In genomic region chr17:46629685-46630441, GRCm38 (mm10) we compare ENCODE assay signal across 8 mouse cellular contexts. TPM values are rescaled to one million over a fixed set of nuclear protein-coding genes. Genes with fewer than 3 reads are reported as not detected.
DNase-seq lines count a peak whose midpoint lies in the region; ATAC-seq and TF ChIP-seq lines count a peak whose summit lies in the region.

No protein-coding gene starts in this region.

- H3K4me1 ChIP-seq in heart, postnatal 0 days (ENCODE audit: control insufficient read depth, insufficient read depth) = peaks cover 20% of the 10 kb centered on the region
- H3K4me1 ChIP-seq in thymus, adult 2 months (replicated peaks; ENCODE audit: control insufficient read depth, insufficient read depth, low read length) = peaks cover 19% of the 10 kb centered on the region

- no peaks in the 10 kb centered on the region for H3K27me3 ChIP-seq in heart, postnatal 0 days (ENCODE audit: control insufficient read depth, insufficient read depth, low read length)
- 0 out of 2 replicates have a peak, but pooled peaks cover 2% of the 10 kb centered on the region for H3K27me3 ChIP-seq in thymus, adult 2 months (ENCODE audit: control insufficient read depth, insufficient read depth, low read length)

- peak overlapping the region; percentile 81 for H3K4me3 ChIP-seq in heart, postnatal 0 days (ENCODE audit: low read depth, low read length)
- H3K4me3 ChIP-seq in thymus, adult 2 months (ENCODE audit: control insufficient read depth, insufficient read depth, low read length) = peak overlapping the region; percentile 95

- WGBS in heart, postnatal 0 days = 17% methylated on average over 12 of the region's 12 CpGs
- WGBS in thymus, adult 2 months = 26% methylated on average over 12 of the region's 12 CpGs

- H3K9me3 ChIP-seq in heart, postnatal 0 days (replicated peaks; ENCODE audit: control insufficient read depth, low read length) = no peaks in the 10 kb centered on the region

- peak overlapping the region; percentile 76 for H3K4me2 ChIP-seq in heart, postnatal 0 days (ENCODE audit: low read depth, low read length)

- peak overlapping the region; percentile 78 for H3K27ac ChIP-seq in heart, postnatal 0 days (ENCODE audit: low read depth)
- no peak overlapping the region for H3K27ac ChIP-seq in thymus, adult 2 months (ENCODE audit: control insufficient read depth, insufficient read depth, low read length)

- peaks cover 25% of the 10 kb centered on the region for H3K36me3 ChIP-seq in heart, postnatal 0 days (replicated peaks; ENCODE audit: control insufficient read depth, insufficient read depth, low read length)
- no peaks in the 10 kb centered on the region for H3K36me3 ChIP-seq in thymus, adult 2 months (ENCODE audit: control insufficient read depth, insufficient read depth, low read length)

- TF ChIP-seq POLR2A in thymus, adult 2 months (IDR thresholded peaks at IDR 0.05; ENCODE audit: control insufficient read depth, extremely low read depth, insufficient read depth, low read length, poor library complexity) = no peak

- peak; percentile 45 for DNase-seq in adrenal gland, postnatal 14 days
- DNase-seq in adrenal gland, adult 18-20 months (ENCODE audit: low spot score in 2 of 2) = no peak
- peak; percentile 80 for DNase-seq in embryo, embryonic 11 days
- DNase-seq in heart, postnatal 0 days (ENCODE audit: low spot score) = peak; percentile 53
- DNase-seq in kidney, postnatal 25 days = peak; percentile 66 to 76
- DNase-seq in mesoderm, embryonic 11.5 days (ENCODE audit: low read depth, low spot score) = peak; percentile 85
- DNase-seq in thymus, adult 2 months = peak; percentile 23
- no peak for DNase-seq in left cerebral cortex, adult 9 months (ENCODE audit: low spot score in 2 of 2)

- peak; percentile 61 for ATAC-seq in heart, postnatal 0 days (ENCODE audit: insufficient read depth, low read depth)

- H3K9ac ChIP-seq in heart, postnatal 0 days (replicated peaks; ENCODE audit: low read depth, low read length) = peak overlapping the region; percentile 64

- no peak for TF ChIP-seq EP300 in heart, postnatal 0 days (IDR thresholded peaks at IDR 0.05; ENCODE audit: low read depth)

- TF ChIP-seq CTCF in heart, postnatal 0 days (IDR thresholded peaks at IDR 0.05; ENCODE audit: low read depth) = no peak
- TF ChIP-seq CTCF in thymus, adult 2 months (IDR thresholded peaks at IDR 0.05; ENCODE audit: borderline replicate concordance, control insufficient read depth, extremely low read depth, insufficient read depth, low read length, poor library complexity) = no peak

RNA-seq across cellular contexts. Expression of gene Ptk7, which starts 0.6 kb away (rescaled TPM):
- 13.8 and 16.0 TPM in 2 replicates for total RNA-seq in adrenal gland, postnatal 14 days (2021)
- 1 to 10 TPM; 2.7 to 5.8 TPM for total RNA-seq in adrenal gland, adult 18-20 months (2021)
- 57.9 and 70.4 TPM in 2 replicates for total RNA-seq in heart, postnatal 0 days (2014; rRNA removed; ENCODE audit: low replicate concordance)
- 16.9 and 17.2 TPM in 2 replicates for polyA plus RNA-seq in heart, postnatal 0 days (2015; fragmentation: Nextera tagmentation; extraction: Ambion mirVana)
- 11.9 and 15.8 TPM in 2 replicates for polyA plus RNA-seq in thymus, adult 2 months (2012; rRNA removed)

RNA-seq across cellular contexts. Expression of gene Klc4, which starts 16.0 kb away (rescaled TPM):
- 32.3 and 34.7 TPM in 2 replicates for total RNA-seq in adrenal gland, postnatal 14 days (2021)
- 10 to 100 TPM; 35.8 to 47.6 TPM for total RNA-seq in adrenal gland, adult 18-20 months (2021)
- total RNA-seq in heart, postnatal 0 days (2014; rRNA removed; ENCODE audit: low replicate concordance) = 26.2 and 29.0 TPM in 2 replicates
- 25.1 and 28.8 TPM in 2 replicates for polyA plus RNA-seq in heart, postnatal 0 days (2015; fragmentation: Nextera tagmentation; extraction: Ambion mirVana)
- 22.6 and 24.0 TPM in 2 replicates for polyA plus RNA-seq in thymus, adult 2 months (2012; rRNA removed)

RNA-seq across cellular contexts. Expression of gene Mrpl2, which starts 16.2 kb away (rescaled TPM):
- total RNA-seq in adrenal gland, postnatal 14 days (2021) = 127 and 134 TPM in 2 replicates
- total RNA-seq in adrenal gland, adult 18-20 months (2021) = 10 to 100 TPM; 97.8 to 99.8 TPM
- total RNA-seq in heart, postnatal 0 days (2014; rRNA removed; ENCODE audit: low replicate concordance) = 96.7 and 116 TPM in 2 replicates
- 152 and 158 TPM in 2 replicates for polyA plus RNA-seq in heart, postnatal 0 days (2015; fragmentation: Nextera tagmentation; extraction: Ambion mirVana)
- polyA plus RNA-seq in thymus, adult 2 months (2012; rRNA removed) = 68.3 and 91.0 TPM in 2 replicates

RNA-seq across cellular contexts. Expression of gene Cul7, which starts 20.3 kb away (rescaled TPM):
- total RNA-seq in adrenal gland, postnatal 14 days (2021) = 45.5 and 52.3 TPM in 2 replicates
- 10 to 100 TPM; 32.1 to 36.3 TPM for total RNA-seq in adrenal gland, adult 18-20 months (2021)
- 92.7 and 95.5 TPM in 2 replicates for total RNA-seq in heart, postnatal 0 days (2014; rRNA removed; ENCODE audit: low replicate concordance)
- 18.6 and 20.6 TPM in 2 replicates for polyA plus RNA-seq in heart, postnatal 0 days (2015; fragmentation: Nextera tagmentation; extraction: Ambion mirVana)
- polyA plus RNA-seq in thymus, adult 2 months (2012; rRNA removed) = 47.9 and 50.1 TPM in 2 replicates

RNA-seq across cellular contexts. Expression of gene Rrp36, which starts 44.3 kb away (rescaled TPM):
- total RNA-seq in adrenal gland, postnatal 14 days (2021) = 23.7 and 25.7 TPM in 2 replicates
- 10 to 100 TPM; 25.9 to 29.8 TPM for total RNA-seq in adrenal gland, adult 18-20 months (2021)
- 15.5 and 18.8 TPM in 2 replicates for total RNA-seq in heart, postnatal 0 days (2014; rRNA removed; ENCODE audit: low replicate concordance)
- polyA plus RNA-seq in heart, postnatal 0 days (2015; fragmentation: Nextera tagmentation; extraction: Ambion mirVana) = 26.6 and 29.7 TPM in 2 replicates
- polyA plus RNA-seq in thymus, adult 2 months (2012; rRNA removed) = 43.8 and 47.8 TPM in 2 replicates

Comparison
In these comparisons a context has a peak if more than half of its experiments do, and no peak if none do; other contexts are left out.
1. DNase-seq: peak in adrenal gland, postnatal 14 days (single experiment), embryo, embryonic 11 days (single experiment), heart, postnatal 0 days (single experiment), kidney, postnatal 25 days (2 of 2), mesoderm, embryonic 11.5 days (single experiment) and thymus, adult 2 months (single experiment); none in adrenal gland, adult 18-20 months (0 of 2) and left cerebral cortex, adult 9 months (0 of 2).